Mouse (Mus musculus) liver, embryonic 16.5 days (tissue): ENCODE measurements at regions not wholly inside any gene's neighbourhood (a gene's known extent, or its start where the extent isn't known, plus 50 kb on each side); places are given as distances from the start of the nearest gene placed in this dataset.
A peak's percentile ranks its signal among the peaks of the same experiment; 100 is the strongest.

Source experiments
- ATAC-seq: fragments of 200-750 bp; cut with Nextera tagmentation; 2 replicates; pipeline ENCODE4 v1.8.0; 2017; ENCODE audit warnings: low read depth, mild to moderate bottlenecking, moderate number of reproducible peaks, moderate library complexity
- H3K27ac ChIP-seq: fragments of 300-500 bp; sonication (generic); 2 replicates; pipeline ENCODE4 v1.5.1; 2014; ENCODE audit warnings: mild to moderate bottlenecking, low read length
- H3K27me3 ChIP-seq: fragments of 300-500 bp; sonication (generic); 2 replicates; pipeline ENCODE4 v1.6.1; 2014; ENCODE audit warnings: low read depth, low read length, mixed read lengths; ENCODE audit not compliant: control insufficient read depth, insufficient read depth
- H3K36me3 ChIP-seq: fragments of 300-500 bp; sonication (generic); 2 replicates; pipeline ENCODE4 v1.6.1; 2014; ENCODE audit warnings: mild to moderate bottlenecking; ENCODE audit not compliant: control insufficient read depth, insufficient read depth
- H3K4me1 ChIP-seq: fragments of 300-500 bp; sonication (generic); 2 replicates; pipeline ENCODE4 v1.6.1; 2014; ENCODE audit warnings: low read depth, low read length, mixed read lengths; ENCODE audit not compliant: control insufficient read depth
- H3K4me2 ChIP-seq: fragments of 300-500 bp; sonication (generic); 2 replicates; pipeline ENCODE4 v1.6.1; 2014; ENCODE audit warnings: low read depth, low read length, mixed read lengths
- H3K4me3 ChIP-seq: fragments of 300-500 bp; sonication (generic); 2 replicates; pipeline ENCODE4 v1.5.1; 2014; ENCODE audit warnings: low read depth, mild to moderate bottlenecking, low read length
- H3K9ac ChIP-seq: fragments of 300-500 bp; sonication (generic); 2 replicates; pipeline ENCODE4 v1.6.1; 2014; ENCODE audit warnings: low read depth, low read length
- H3K9me3 ChIP-seq: fragments of 300-500 bp; sonication (generic); replicated peaks from 2 replicates; pipeline ENCODE4 v1.6.1; 2016; ENCODE audit warnings: low read length; ENCODE audit not compliant: control insufficient read depth
- WGBS: fragments of 180-500 bp; shearing (Covaris S2); extraction: QIAGEN DNeasy Blood & Tissue Kit; methylation state at CpG from one replicate; pipeline ENCODE4 v1.1.7; 2014; ENCODE audit not compliant: insufficient replicate concordance; 5-methylcytosine and 5-hydroxymethylcytosine counted together

- WGBS = 22% methylated on average over 2 of the region's 2 CpGs
- no peak for ATAC-seq
- no peaks in the 10 kb centered on the region for H3K4me1 ChIP-seq
- H3K27me3 ChIP-seq = no peaks in the 10 kb centered on the region
- H3K4me3 ChIP-seq = no peak overlapping the region
- no peak overlapping the region for H3K9ac ChIP-seq
- H3K4me2 ChIP-seq = no peak overlapping the region
- no peaks in the 10 kb centered on the region for H3K9me3 ChIP-seq
- no peak overlapping the region for H3K27ac ChIP-seq
- no peaks in the 10 kb centered on the region for H3K36me3 ChIP-seq
These were observed 52.9 kb upstream of the Ica1 start for GRCm38 (mm10) chr6:8831204-8831603.

- H3K36me3 ChIP-seq = no peaks in the 10 kb centered on the region
- H3K4me1 ChIP-seq = no peaks in the 10 kb centered on the region
- no peak overlapping the region for H3K4me2 ChIP-seq
- H3K9ac ChIP-seq = no peak overlapping the region
- H3K27me3 ChIP-seq = no peaks in the 10 kb centered on the region
- WGBS = 49% methylated on average over 1 of the region's 1 CpGs
- no peak overlapping the region for H3K27ac ChIP-seq
- no peak overlapping the region for H3K4me3 ChIP-seq
- ATAC-seq = no peak
- H3K9me3 ChIP-seq = no peaks in the 10 kb centered on the region
These were observed 54.6 kb upstream of the Ica1 start for GRCm38 (mm10) chr6:8832924-8833323.

- Histone ChIP-seq H3K27ac (no peak overlapping the region), H3K4me3 (no peak overlapping the region), H3K4me1 (no peaks in the 10 kb centered on the region), H3K4me2 (no peak overlapping the region), H3K9ac (no peak overlapping the region), H3K27me3 (no peaks in the 10 kb centered on the region), H3K36me3 (no peaks in the 10 kb centered on the region), H3K9me3 (no peaks in the 10 kb centered on the region)
- ATAC-seq = no peak
- 62% methylated on average over 5 of the region's 5 CpGs for WGBS
These were observed 75.4 kb upstream of the Ica1 start for GRCm38 (mm10) chr6:8853657-8854056.

GRCm38 (mm10) chr6:8860581-8860980, 82.3 kb upstream of the Ica1 start:
- no peaks in the 10 kb centered on the region for H3K9me3 ChIP-seq
- H3K4me3 ChIP-seq = no peak overlapping the region
- no peaks in the 10 kb centered on the region for H3K4me1 ChIP-seq
- 58% methylated on average over 2 of the region's 2 CpGs for WGBS
- no peaks in the 10 kb centered on the region for H3K36me3 ChIP-seq
- H3K4me2 ChIP-seq = no peak overlapping the region
- H3K27ac ChIP-seq = no peak overlapping the region
- H3K9ac ChIP-seq = no peak overlapping the region
- no peaks in the 10 kb centered on the region for H3K27me3 ChIP-seq
- no peak for ATAC-seq

- no peaks in the 10 kb centered on the region for H3K4me1 ChIP-seq
- H3K27me3 ChIP-seq = no peaks in the 10 kb centered on the region
- no peaks in the 10 kb centered on the region for H3K36me3 ChIP-seq
- H3K9me3 ChIP-seq = no peaks in the 10 kb centered on the region
- no peak overlapping the region for H3K4me3 ChIP-seq
- no peak overlapping the region for H3K9ac ChIP-seq
- 57% methylated on average over 8 of the region's 8 CpGs for WGBS
- ATAC-seq = peak; percentile 32; the same call in 1 of the 2 replicates
- H3K4me2 ChIP-seq = no peak overlapping the region
- H3K27ac ChIP-seq = no peak overlapping the region
These were observed 84.2 kb upstream of the Nxph1 start for GRCm38 (mm10) chr6:8863843-8864620.

GRCm38 (mm10) chr6:8877373-8878070, 70.7 kb upstream of the Nxph1 start:
- H3K4me2 ChIP-seq = no peak overlapping the region
- 42% methylated on average over 11 of the region's 11 CpGs for WGBS
- H3K4me1 ChIP-seq = no peaks in the 10 kb centered on the region
- no peak for ATAC-seq
- no peaks in the 10 kb centered on the region for H3K9me3 ChIP-seq
- H3K9ac ChIP-seq = no peak overlapping the region
- H3K36me3 ChIP-seq = no peaks in the 10 kb centered on the region
- H3K4me3 ChIP-seq = no peak overlapping the region
- H3K27ac ChIP-seq = no peak overlapping the region
- no peaks in the 10 kb centered on the region for H3K27me3 ChIP-seq

- no peak overlapping the region for H3K4me2 ChIP-seq
- 56% methylated on average over 4 of the region's 4 CpGs for WGBS
- H3K27ac ChIP-seq = no peak overlapping the region
- no peaks in the 10 kb centered on the region for H3K4me1 ChIP-seq
- no peaks in the 10 kb centered on the region for H3K27me3 ChIP-seq
- no peaks in the 10 kb centered on the region for H3K36me3 ChIP-seq
- ATAC-seq = no peak
- H3K9ac ChIP-seq = no peak overlapping the region
- no peaks in the 10 kb centered on the region for H3K9me3 ChIP-seq
- H3K4me3 ChIP-seq = no peak overlapping the region
These were observed 54.6 kb upstream of the Nxph1 start for GRCm38 (mm10) chr6:8893665-8894064.

GRCm38 (mm10) chr6:8896097-8896496, 52.1 kb upstream of the Nxph1 start:
- no peaks in the 10 kb centered on the region for H3K36me3 ChIP-seq
- no peak for ATAC-seq
- no peaks in the 10 kb centered on the region for H3K9me3 ChIP-seq
- H3K4me3 ChIP-seq = no peak overlapping the region
- H3K4me1 ChIP-seq = no peaks in the 10 kb centered on the region
- H3K27me3 ChIP-seq = no peaks in the 10 kb centered on the region
- H3K27ac ChIP-seq = no peak overlapping the region
- H3K9ac ChIP-seq = no peak overlapping the region
- no peak overlapping the region for H3K4me2 ChIP-seq
- WGBS = 59% methylated on average over 4 of the region's 4 CpGs

- WGBS = 64% methylated on average over 5 of the region's 5 CpGs
- no peak for ATAC-seq
- Histone ChIP-seq H3K4me2 (no peak overlapping the region), H3K4me3 (no peak overlapping the region), H3K9me3 (no peaks in the 10 kb centered on the region), H3K27ac (no peak overlapping the region), H3K9ac (no peak overlapping the region), H3K36me3 (no peaks in the 10 kb centered on the region), H3K4me1 (no peaks in the 10 kb centered on the region), H3K27me3 (no peaks in the 10 kb centered on the region)
These were observed 51.4 kb upstream of the Nxph1 start for GRCm38 (mm10) chr6:8896822-8897221.
